Mouse (Mus musculus) small intestine, adult 2 months (tissue): ENCODE data around the gene Timp4. TPM values are rescaled to one million over a fixed set of nuclear protein-coding genes. Genes with fewer than 3 reads are reported as not detected.

Experiments
- H3K27ac ChIP-seq: fragments of 200-500 bp; 2 replicates; pipeline ENCODE4 v1.5.1; 2012; ENCODE audit warnings: low read depth, low read length, control low read depth, inconsistent platforms; ENCODE audit not compliant: insufficient read depth
- H3K27me3 ChIP-seq: fragments of 200-500 bp; 2 replicates; pipeline ENCODE4 v1.6.1; 2012; ENCODE audit warnings: mild to moderate bottlenecking, moderate library complexity, low read length, inconsistent platforms; ENCODE audit not compliant: control insufficient read depth, insufficient read depth
- H3K36me3 ChIP-seq: fragments of 200-500 bp; 2 replicates; pipeline ENCODE4 v1.6.1; 2012; ENCODE audit warnings: mild to moderate bottlenecking, low read length, control low read depth, inconsistent platforms; ENCODE audit not compliant: control insufficient read depth, insufficient read depth
- H3K4me1 ChIP-seq: fragments of 200-500 bp; 2 replicates; pipeline ENCODE4 v1.6.1; 2012; ENCODE audit warnings: low read length, inconsistent platforms, mixed read lengths; ENCODE audit not compliant: control insufficient read depth, insufficient read depth, insufficient read length
- H3K4me3 ChIP-seq: fragments of 200-500 bp; 2 replicates; pipeline ENCODE4 v1.5.1; 2012; ENCODE audit warnings: low read depth, mild to moderate bottlenecking, control low read depth, inconsistent platforms, low read length, moderate library complexity
- CTCF ChIP-seq: fragments of 200-500 bp; IDR thresholded peaks from 2 replicates; pipeline ENCODE4 v1.5.1; 2012; ENCODE audit warnings: low read depth, mild to moderate bottlenecking, control low read depth, inconsistent platforms, low read length, moderate library complexity, mixed read lengths; ENCODE audit not compliant: insufficient replicate concordance, insufficient read length; ENCODE audit errors: extremely low read depth
- POLR2A ChIP-seq: fragments of 200-500 bp; IDR thresholded peaks from 2 replicates; pipeline ENCODE4 v1.6.1; 2012; ENCODE audit warnings: low read depth, mild to moderate bottlenecking, control low read depth, inconsistent platforms, low read length, moderate library complexity
- WGBS: fragments of 180-500 bp; shearing (Covaris S2); methylation state at CpG from one replicate; pipeline ENCODE4 v1.1.7; 2018; 5-methylcytosine and 5-hydroxymethylcytosine counted together
- polyA plus RNA-seq: library from polyadenylated mRNA; depleted of rRNA; stranded (reverse); fragments of >200 nt; gene quantifications from 2 replicates; pipeline ENCODE4 v1.2.3, GENCODE M21; 2012; rRNA removed

Timp4 gene
- 0.09 and 0.36 TPM in 2 replicates for polyA plus RNA-seq

GRCm38 (mm10) chr6:115252099-115252873, at the start of gene Timp4:
TSS of gene Timp4 (minus strand) at chr6:115252205.
- Histone ChIP-seq H3K27ac (no peak within 1 kb of the TSS), H3K4me3 (peak within 1 kb of the TSS; percentile 0; the same call in 1 of the 2 replicates), H3K4me1 (peaks cover 6% of the 10 kb centered on the region), H3K36me3 (no peaks in the 10 kb centered on the region), H3K27me3 (peaks cover 4% of the 10 kb centered on the region; the same call in 1 of the 2 replicates)
- TF ChIP-seq POLR2A = no peak
- TF ChIP-seq CTCF = no peak
- WGBS = 36% methylated on average over 10 of the region's 10 CpGs

DNA sequence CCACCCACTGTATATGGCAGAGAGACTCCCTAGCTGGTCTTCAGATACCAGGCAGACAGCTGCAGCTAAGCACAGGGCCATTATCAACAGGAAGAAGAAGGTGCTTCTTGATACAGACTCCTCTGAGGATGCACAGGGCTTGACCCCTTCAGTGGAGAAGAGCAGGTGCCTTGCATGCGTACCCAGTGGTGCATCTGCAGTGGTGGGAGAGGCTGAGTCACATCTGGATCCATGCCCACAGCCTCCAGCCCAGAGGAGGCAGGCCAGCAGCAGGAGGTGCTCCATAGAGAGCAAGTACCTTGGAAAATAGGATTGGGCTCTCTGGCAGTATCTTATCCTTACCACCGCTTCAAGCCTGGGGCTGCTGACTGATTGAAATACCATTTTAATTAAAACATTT, 41.9 kb upstream of the Timp4 start:
- no peaks in the 10 kb centered on the region for H3K4me1 ChIP-seq
- WGBS = 90% methylated on average over 2 of the region's 2 CpGs
- H3K4me3 ChIP-seq = no peak overlapping the region
- no peak for TF ChIP-seq CTCF
- TF ChIP-seq POLR2A = no peak
- H3K27ac ChIP-seq = no peak overlapping the region
- H3K36me3 ChIP-seq = no peaks in the 10 kb centered on the region
- no peaks in the 10 kb centered on the region for H3K27me3 ChIP-seq

- 64% methylated on average over 6 of the region's 6 CpGs for WGBS
- no peaks in the 10 kb centered on the region for H3K27me3 ChIP-seq
Observed at GRCm38 (mm10) chr6:115292621-115293020, 40.6 kb upstream of the Timp4 start.

GRCm38 (mm10) chr6:115291823-115292222, 39.8 kb upstream of the Timp4 start:
- Histone ChIP-seq H3K4me1 (no peaks in the 10 kb centered on the region), H3K27ac (no peak overlapping the region), H3K36me3 (no peaks in the 10 kb centered on the region), H3K27me3 (no peaks in the 10 kb centered on the region), H3K4me3 (no peak overlapping the region)
- TF ChIP-seq POLR2A = no peak
- TF ChIP-seq CTCF = no peak
- WGBS = 94% methylated on average over 6 of the region's 6 CpGs

More at GRCm38 (mm10) chr6:115292621-115293020, 40.6 kb upstream of the Timp4 start:
- TF ChIP-seq POLR2A = no peak
- H3K36me3 ChIP-seq = no peaks in the 10 kb centered on the region
- no peak overlapping the region for H3K27ac ChIP-seq
- no peaks in the 10 kb centered on the region for H3K4me1 ChIP-seq
- no peak overlapping the region for H3K4me3 ChIP-seq

- H3K27ac ChIP-seq = no peak overlapping the region
- no peak overlapping the region for H3K4me3 ChIP-seq
- no peaks in the 10 kb centered on the region for H3K36me3 ChIP-seq
- no peak for TF ChIP-seq POLR2A
- no peak for TF ChIP-seq CTCF
- 84% methylated on average over 2 of the region's 2 CpGs for WGBS
- no peaks in the 10 kb centered on the region for H3K4me1 ChIP-seq
- H3K27me3 ChIP-seq = no peaks in the 10 kb centered on the region
Observed at GRCm38 (mm10) chr6:115291068-115291467, 39.1 kb upstream of the Timp4 start.

- Histone ChIP-seq H3K27ac (no peak overlapping the region), H3K36me3 (no peaks in the 10 kb centered on the region), H3K27me3 (no peaks in the 10 kb centered on the region), H3K4me3 (no peak overlapping the region), H3K4me1 (no peaks in the 10 kb centered on the region)
- TF ChIP-seq POLR2A (no peak), CTCF (no peak)
- 88% methylated on average over 5 of the region's 5 CpGs for WGBS
Observed at GRCm38 (mm10) chr6:115290561-115290960, 38.6 kb upstream of the Timp4 start.

DNA sequence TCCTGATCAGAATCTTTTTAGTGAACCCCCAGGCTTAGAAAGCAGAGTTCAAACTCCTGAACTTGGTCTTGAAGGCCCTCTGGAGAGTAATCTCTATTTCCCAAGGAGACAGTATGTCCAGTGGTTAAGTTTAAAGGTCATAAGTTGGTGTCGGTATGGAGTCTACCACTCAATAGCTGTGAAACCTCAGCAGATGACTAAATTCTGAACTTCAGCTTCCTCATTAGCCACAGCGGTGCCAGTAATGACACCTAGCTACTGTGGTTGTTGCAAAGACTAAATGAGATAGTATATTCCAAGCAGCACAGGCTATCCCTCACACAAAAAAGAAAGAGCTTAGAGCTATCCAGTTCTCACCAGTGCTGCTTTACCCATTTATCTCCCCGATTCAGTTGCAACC, 36.2 kb upstream of the Timp4 start:
- TF ChIP-seq POLR2A (no peak), CTCF (no peak)
- Histone ChIP-seq H3K36me3 (no peaks in the 10 kb centered on the region), H3K4me3 (no peak overlapping the region), H3K27ac (no peak overlapping the region), H3K4me1 (no peaks in the 10 kb centered on the region), H3K27me3 (no peaks in the 10 kb centered on the region)
- WGBS = 71% methylated on average over 3 of the region's 3 CpGs

- Histone ChIP-seq H3K4me3 (no peak overlapping the region), H3K4me1 (no peaks in the 10 kb centered on the region), H3K27me3 (no peaks in the 10 kb centered on the region), H3K27ac (no peak overlapping the region), H3K36me3 (no peaks in the 10 kb centered on the region)
- TF ChIP-seq CTCF (no peak), POLR2A (no peak)
- 81% methylated on average over 6 of the region's 6 CpGs for WGBS
Observed at GRCm38 (mm10) chr6:115286441-115286840, 34.4 kb upstream of the Timp4 start.
